Mouse (Mus musculus) CD4-positive helper T cell, adult 2 months (primary cell): ENCODE results near the gene Rab21.
"Not testable (repeated sequence)": the region's sequence is repeated elsewhere in the genome, so short reads cannot be mapped to it uniquely, and the experiment has no call there.

Source experiments
- DNase-seq: peaks from one replicate; pipeline ENCODE4 v3.0.0-alpha.2; 2012; ENCODE audit warnings: low read depth, missing footprints, low spot score

The Rab21 gene

DNA sequence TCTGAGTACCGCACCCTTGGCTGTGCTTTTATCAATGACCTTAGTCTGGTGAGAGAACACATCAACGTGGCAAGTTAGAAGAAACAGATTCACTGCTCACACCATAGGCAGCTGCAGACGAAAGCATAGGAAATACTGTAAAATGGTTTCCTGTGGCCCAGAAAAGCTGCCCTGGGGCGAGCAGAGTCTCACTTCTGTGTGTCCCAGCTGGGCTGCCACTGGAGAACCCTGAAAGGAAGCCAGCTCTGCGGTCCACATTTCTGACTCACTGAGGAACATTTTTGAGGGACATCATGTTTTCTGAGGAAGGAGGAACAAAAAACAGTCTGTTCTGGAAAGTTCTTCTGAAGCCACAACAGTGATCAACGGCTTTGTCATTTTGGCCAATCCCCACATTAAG, 13.1 kb upstream of the Rab21 start:
- peak; percentile 13 for DNase-seq

DNA sequence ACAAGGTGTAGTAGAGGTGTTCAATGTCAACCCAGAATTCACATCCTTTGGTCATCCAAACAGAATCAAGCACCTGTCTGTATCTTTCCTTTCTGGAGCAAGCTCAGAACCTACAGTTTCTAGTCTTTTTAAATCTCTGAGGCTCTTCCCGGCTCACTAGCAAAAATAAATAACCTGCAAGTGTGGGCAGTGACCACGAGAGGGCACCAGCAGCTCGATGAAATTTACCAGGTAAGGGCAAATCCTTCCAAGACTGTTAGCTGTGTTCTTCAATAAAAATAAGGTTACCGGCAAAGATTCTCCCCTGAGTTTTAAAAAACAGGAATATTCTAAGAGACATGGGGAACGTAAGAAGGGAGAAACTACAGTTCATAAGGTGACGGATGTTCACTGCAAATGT, 7.9 kb upstream of the Rab21 start:
- peak; percentile 72 for DNase-seq

DNA sequence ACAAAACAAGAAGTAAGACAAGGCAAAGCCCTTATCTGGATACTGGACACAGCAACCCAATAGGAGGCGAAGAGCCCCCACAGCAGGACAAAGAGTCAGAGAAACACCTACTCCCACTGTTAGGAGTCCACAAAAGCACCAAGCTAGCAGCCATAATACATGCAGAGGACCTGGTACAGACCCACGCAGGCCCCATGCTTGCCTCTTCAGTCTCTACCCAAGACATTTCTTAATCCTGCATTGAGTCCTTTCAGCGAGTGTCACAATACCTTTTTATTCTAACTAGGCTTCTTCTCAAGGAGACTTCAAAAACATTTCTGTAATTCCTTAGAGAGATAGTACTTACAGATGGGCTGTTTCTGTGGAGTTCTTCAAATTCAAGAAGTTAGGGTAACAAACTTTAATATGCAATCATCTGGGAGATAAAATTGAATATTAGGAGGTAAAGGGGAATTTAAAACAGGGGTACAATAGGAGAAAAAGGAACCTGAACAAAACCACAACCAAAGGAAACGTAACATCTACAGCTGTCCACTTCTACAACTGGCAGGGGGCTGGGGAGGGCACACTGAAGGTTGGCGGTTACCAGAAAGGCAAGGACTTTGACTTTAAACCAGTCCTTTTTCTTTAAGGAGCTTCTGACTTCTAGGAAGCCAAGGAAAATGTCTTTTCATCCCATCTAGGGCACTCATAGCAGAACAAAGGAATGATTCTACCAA, 6.1 kb upstream of the Rab21 start:
- DNase-seq = no peak

GRCm38 (mm10) chr10:115318388-115318787, 3.0 kb upstream of the Rab21 start:
- DNase-seq = not testable (repeated sequence)

- peak; percentile 16 for DNase-seq
Observed at GRCm38 (mm10) chr10:115316313-115316712, 919 bp upstream of the Rab21 start.

- peak; percentile 86 for DNase-seq
Observed at GRCm38 (mm10) chr10:115314582-115315452, 577 bp downstream of the Rab21 start.

DNA sequence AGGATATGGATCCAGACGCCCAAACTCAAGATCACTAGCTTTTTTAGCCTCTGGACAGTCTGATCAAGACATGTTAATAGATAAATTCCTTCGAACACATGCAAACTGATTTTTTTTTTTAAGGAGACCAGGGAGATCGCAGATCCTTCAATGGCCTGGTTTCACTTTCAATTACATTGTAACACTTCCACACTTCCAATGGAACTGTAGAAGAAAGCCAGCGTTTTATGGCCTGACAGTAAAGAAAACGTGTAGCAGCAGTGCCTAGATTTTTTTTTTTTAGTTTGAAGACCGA, 1.2 kb downstream of the Rab21 start:
- DNase-seq = no peak

- DNase-seq = no peak
Observed at GRCm38 (mm10) chr10:115313641-115314286, 1.6 kb downstream of the Rab21 start.

GRCm38 (mm10) chr10:115312732-115313131, 2.7 kb downstream of the Rab21 start:
- no peak for DNase-seq

- DNase-seq = no peak
Observed at GRCm38 (mm10) chr10:115312194-115312593, 3.2 kb downstream of the Rab21 start.

GRCm38 (mm10) chr10:115311263-115311965, 4.0 kb downstream of the Rab21 start:
- DNase-seq = no peak

- DNase-seq = no peak
Observed at GRCm38 (mm10) chr10:115309191-115309590, 6.2 kb downstream of the Rab21 start.

- DNase-seq = no peak
Observed at GRCm38 (mm10) chr10:115307331-115307875, 8.0 kb downstream of the Rab21 start.

DNA sequence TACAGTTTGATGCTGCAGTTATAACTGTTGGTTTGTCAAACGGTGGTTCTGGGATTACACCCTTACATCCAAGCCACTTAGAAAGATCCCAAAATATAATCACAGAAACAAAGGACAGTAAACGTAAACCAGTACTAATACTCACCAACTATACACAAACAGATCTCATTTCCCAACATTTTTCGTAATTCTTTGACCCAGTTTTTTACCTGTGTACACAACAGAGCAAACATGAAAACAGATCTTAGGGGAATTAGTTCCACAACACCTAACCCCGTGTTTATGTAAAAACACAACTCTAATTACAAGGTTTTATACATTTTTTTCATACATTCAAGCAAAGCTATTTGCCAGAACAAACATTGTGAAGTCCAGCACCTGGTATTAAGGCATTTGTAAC, 16.7 kb downstream of the Rab21 start:
- no peak for DNase-seq

DNA sequence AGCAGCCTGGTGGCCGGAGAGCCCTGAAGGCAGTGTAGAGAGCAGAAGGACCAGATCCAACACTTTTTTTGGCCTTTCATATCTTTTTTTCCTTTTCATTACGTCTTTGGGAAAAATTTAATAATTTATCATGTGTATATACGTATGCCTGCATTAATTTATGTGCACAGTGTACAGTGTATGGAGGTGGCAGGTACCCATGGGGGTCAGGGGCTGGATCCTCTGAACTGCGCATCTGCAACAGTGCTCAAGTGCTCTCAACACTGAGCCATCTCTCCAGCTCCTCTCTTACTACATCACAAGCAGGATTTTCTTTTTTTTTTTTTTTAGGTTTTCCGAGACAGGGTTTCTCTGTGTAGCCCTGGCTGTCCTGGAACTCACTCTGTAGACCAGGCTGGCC, 17.8 kb downstream of the Rab21 start:
- DNase-seq = no peak

- DNase-seq = no peak
Observed at GRCm38 (mm10) chr10:115296401-115296935, 18.9 kb downstream of the Rab21 start.

GRCm38 (mm10) chr10:115295162-115295561, 20.2 kb downstream of the Rab21 start:
- DNase-seq = no peak

- no peak for DNase-seq
Observed at GRCm38 (mm10) chr10:115294715-115295114, 20.7 kb downstream of the Rab21 start.

- no peak for DNase-seq
Observed at GRCm38 (mm10) chr10:115293946-115294345, 21.4 kb downstream of the Rab21 start.

DNA sequence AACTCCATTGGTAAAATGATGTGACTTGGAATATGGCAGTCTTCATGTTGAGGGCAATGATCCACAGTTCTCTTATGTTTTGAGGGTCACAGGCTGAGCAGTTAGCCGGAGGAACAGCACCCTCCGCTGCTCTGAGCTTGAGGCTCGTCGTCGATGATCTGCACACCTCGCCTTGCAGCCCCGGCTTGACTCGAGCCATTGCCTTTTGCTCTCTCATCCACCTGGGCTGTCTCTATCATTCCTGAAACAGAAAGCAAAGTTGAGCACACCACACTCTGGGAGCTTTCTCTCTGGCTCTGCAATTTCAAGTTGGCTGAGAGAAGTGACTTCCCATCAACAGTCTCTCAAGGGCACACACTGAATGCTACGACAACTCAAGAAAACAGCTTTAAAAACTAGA, 24.7 kb downstream of the Rab21 start:
- no peak for DNase-seq

DNA sequence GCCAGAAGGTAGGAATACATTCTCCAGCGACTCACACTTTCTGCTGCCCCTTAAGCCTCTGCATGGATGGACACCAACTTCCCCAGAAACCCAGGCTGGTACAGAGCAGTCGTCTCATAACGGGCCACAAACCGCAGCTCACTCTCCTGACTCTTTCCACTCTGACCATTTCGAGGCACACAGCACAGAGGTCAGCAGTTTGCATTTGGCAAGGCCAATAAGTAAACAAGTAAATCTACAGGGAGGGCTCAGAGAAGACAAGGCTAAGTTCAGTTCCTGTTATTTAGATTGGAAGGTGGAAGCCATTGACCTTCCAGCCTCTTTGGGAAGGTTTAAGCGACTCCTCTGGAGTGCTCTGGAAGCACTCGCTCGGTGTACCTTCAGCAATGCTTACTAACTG, 26.5 kb downstream of the Rab21 start:
- DNase-seq = no peak
